Mouse (Mus musculus) frontal cortex, adult 2 months (tissue): Measurements from ENCODE around the gene Akap6. TPM values are rescaled to one million over a fixed set of nuclear protein-coding genes. Genes with fewer than 3 reads are reported as not detected.

ENCODE experiments used
- DNase-seq, 2 experiments: peaks; one replicate each; pipeline ENCODE4 v3.0.0; 2022; ENCODE audit warnings: low spot score in 1 of 2; ENCODE audit errors: extremely low spot score in 1 of 2
- polyA plus RNA-seq: library from polyadenylated mRNA; depleted of rRNA; stranded (reverse); fragments of >200 nt; gene quantifications from 2 replicates; pipeline ENCODE4 v1.2.3, GENCODE M21; 2012

Akap6 gene
- polyA plus RNA-seq, 1 experiment, result 31.2 TPM

DNA sequence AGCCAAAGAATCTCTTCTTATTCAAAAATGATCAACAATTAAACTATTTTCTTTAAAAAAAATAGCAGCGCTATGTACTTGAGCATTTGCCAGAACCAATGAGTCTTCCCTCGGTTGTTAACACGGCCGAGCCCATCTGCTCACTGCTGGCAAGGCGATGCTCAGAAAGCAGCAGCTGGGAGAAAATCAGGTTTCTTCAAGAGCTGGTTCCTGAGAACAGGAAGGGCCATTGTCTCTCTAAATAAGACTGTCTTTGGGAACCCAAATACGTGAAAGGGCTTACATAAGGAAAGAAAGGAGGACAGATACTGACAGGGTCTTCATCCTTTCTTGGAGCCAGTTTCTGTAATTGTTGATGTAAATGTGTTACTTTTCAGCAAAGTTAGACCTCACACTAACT, 75.2 kb downstream of the Akap6 start:
- DNase-seq, result peak in 1 of 2 experiments; percentile 62

DNA sequence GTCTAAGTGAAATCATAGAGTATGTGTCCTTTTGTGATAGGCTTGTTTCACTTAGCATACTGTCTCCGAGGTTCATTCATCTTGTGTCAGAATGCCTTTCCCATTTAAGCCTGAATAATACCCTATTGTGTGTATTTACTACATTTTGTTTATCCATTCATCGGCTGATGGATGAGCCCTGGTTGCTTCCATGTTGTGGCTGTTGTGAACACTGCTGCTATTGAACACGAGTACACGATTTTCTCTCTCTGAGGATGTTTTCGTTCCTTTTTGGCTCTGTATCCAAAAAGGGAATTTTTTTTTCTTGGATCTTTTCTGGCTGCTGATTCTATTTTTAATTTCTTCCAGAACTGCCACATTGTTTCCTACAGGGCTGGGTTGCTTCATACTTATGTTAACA, 81.0 kb downstream of the Akap6 start:
- no peak for DNase-seq

DNA sequence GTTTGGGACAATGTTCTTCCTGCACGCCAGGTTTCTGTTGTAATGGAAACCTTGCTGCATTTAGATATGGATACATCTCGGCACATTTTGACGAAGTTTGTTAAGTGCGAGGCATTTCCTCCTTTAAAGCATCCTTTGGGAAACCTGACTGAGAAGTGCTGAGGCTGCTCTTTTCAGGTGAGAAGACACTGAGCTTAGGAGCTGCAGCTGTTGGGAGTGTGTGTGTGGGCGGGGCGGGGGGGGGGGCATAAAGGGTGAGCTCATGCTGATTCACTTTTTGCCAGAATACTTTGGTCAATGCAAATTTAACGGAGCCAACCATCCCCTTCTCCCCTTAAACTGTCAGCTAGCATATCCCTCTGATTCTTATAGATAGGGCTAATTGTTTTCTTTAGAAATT, 81.9 kb downstream of the Akap6 start:
- no peak for DNase-seq

DNA sequence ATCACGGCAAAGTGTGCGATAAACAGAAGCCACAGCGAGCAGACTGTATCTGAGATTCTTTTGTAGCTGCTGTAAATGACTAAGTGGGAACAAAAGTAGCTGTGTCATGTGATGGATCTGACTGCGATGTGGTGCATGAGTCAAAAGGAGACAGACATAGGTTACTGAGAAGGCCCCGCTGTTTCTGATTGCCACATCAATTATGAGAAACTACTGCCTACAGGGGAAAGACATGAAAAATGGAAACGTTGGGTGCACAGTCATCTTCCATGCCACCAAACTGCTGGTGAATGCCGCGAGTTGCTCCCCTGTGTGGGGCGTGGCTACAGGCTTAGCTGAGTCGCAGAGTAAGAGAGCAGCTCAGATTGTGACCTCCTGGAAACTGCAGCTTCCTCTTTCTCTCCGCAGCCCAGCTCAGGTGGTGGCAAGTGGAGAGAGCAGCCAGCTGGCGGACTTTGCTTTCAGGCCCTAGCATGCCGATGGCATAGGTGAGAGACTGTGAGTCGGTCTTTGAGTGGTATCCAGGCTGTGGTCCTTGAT, 83.8 kb downstream of the Akap6 start:
- DNase-seq, result peak in 1 of 2 experiments; percentile 56

DNA sequence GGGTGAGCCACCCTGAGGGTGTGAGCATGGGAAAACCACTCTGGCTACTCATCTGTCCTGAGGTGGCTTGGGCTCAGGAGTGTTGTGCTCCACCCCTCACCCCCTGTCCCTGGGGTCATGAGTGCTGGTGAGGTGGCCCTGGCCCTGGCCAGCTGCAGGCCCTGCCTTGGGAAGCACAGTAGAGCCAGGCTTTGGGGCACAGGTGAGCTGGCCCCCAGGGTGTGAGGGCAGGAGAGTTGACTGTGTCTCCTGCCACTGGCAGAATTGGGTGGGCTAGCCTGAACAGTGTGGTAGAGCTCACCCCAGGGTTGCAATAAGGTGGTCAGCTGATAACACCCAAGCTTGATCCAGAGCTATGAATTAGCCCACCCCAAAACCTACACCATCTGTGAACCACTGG, 86.0 kb downstream of the Akap6 start:
- no peak for DNase-seq

DNA sequence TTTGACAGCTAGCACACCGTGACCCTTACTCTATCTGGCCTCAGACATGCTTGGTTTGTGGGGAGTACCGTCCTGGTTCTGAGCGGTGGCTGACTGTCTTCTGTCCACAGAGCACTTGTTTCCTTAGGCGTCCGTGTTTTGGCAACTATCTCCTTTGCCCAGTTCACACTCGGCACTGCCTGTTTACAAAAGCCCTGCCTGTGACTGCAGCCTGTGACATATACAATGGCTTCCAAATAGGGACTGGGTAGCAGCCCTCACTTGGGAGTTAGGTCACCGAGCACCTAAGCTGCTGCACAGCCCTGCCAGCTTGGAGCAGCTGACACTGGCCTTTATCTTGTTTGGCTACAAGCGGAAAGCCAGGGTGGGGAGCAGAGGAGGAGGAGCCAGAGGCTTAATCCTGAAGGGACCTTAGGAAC, 91.2 kb downstream of the Akap6 start:
- DNase-seq, result no peak

DNA sequence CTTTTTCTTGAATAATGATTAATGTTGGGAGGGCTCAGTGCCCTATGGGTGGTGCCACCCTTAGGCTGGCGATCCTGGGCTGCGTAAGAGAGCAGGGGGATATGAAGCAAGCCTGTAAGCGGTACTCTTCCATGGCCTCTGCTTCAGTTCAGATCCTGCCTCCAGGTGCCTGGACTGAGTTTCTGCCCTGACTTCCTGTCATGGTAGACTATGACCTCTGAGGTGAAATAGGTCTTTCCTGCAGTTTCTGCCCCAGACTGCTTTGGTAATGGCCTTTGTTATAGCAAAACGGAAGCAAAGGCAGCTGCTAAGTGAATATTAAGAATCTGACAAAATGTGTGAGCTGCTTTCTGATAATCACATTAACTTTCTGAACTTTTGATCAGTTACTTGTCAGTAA, 94.9 kb downstream of the Akap6 start:
- no peak for DNase-seq

DNA sequence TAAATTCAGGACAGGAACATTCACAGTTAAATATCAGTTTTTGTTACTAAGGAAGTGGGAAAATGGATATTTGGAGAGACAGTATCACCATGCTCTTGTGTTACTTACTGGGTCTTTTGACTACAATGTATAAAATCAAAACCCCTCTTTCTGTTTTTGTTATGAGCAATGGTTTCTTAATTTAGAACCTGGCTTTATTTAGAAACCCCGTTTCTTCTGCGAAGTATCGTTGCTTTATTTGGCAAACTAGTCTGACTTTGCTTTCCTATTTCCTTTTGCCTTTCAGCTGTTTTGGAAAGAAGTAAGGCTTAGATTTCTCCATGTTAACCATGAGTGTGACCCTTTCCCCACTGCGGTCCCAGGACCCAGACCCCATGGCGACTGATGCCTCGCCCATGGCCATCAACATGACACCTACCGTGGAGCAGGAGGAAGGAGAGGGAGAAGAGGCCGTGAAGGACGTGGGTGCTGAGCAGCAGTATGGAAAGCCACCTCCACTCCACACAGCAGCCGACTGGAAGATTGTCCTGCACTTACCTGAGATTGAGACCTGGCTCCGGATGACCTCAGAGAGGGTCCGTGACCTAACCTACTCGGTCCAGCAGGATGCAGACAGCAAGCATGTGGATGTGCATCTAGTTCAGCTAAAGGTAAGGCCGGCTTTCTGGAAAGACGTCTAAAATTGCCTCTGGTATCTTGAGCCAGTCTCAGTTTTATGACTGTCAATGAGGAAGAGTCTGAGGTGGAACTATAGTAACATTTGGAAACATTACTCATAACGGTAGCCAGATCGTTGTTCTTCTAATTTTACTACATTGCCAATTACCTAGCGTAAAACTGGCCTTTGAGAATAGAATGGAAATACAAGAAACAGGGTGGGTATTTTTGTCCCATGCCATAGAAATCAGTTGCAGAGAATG, 96.6 kb downstream of the Akap6 start:
- DNase-seq, result no peak

DNA sequence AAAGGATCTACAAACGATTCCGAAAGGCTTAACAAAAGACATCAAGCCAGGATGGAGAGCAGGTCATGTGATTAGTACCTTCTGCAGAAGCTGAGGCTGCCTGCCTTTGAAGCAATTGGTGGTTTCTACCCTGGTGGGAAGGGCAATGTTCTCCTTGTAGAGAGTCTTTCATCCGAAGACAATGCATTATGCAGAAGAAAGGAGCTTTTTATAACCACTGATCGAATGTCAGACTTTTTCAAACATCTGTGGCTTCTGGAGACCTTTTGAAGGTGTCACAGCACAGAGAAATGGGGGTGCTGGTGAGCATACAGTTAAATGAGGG, 97.2 kb downstream of the Akap6 start:
- DNase-seq, result no peak

DNA sequence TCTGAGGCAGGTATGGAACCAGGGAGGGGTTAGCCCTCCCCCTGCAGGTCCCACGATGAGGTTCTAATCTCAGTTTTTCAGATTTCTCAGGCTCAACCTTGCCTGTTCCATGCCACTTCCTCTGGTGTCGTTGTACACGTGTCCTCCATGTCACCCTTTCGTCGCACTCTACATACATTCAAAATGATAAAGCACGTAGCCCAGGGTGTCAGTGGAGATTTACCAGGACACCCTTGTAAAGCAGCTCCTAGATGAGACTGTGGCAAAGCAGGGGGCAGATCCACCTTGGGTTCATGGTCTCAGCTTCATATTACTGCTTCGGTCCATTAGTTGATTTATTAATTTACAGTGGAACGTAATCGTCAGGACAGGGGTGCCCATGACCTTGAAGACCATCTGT, 100.5 kb downstream of the Akap6 start:
- no peak for DNase-seq

DNA sequence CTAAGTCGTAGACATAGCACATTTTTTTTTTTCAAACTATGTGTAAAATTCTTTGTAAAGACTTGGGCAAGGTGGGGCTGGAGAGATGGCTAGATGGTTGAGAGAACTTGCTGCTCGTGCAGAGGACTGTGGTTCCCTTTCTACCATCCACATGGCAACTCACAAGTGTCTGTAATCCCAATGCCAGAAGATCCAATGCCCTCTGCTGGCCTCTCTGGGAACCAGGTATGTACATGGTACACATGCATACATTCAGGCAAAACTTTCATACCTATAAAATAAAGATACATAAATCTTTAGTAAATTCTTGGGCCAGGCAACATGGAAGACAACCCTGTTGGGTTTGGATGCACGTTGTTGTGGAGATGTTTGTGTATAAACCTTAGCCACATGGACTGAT, 107.1 kb downstream of the Akap6 start:
- no peak for DNase-seq

DNA sequence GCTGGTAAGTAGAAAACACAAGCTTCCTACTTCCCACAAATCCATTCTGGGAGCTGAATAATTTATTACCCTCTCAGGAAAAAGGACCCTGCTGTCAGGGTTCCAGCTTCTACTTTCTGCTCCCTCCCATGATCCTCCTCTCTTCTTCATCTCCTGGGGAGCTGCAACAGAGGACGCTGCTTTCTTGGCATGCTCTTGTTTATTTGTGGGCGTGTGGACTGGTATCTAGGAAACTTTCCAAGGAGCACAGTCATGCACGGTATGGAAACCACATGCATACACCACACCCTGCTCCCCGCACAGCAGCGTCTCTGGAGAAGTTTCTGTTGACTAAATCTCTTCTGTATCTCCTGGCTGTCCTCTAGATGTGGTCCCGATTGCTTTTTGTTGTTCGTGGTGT, 119.4 kb downstream of the Akap6 start:
- DNase-seq, result peak; percentile 63 to 81

DNA sequence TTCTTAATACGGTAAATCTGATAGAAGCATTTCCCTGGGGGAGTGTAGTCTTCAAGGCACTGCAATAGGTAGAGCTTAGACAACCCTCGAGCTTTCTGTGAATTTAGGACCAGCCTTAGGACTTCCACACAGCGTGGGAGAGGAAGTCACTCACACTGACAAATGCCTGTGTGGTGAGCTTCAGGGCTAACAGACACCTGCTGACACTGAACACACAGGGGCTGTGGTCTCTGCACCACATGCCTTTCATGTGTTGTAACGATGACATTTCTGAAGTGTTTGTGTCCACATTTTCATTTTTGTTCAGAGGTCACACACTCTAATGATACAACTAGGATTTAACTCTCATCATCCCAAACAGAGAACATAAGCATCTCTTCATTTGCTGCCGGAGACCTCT, 125.6 kb downstream of the Akap6 start:
- no peak for DNase-seq

DNA sequence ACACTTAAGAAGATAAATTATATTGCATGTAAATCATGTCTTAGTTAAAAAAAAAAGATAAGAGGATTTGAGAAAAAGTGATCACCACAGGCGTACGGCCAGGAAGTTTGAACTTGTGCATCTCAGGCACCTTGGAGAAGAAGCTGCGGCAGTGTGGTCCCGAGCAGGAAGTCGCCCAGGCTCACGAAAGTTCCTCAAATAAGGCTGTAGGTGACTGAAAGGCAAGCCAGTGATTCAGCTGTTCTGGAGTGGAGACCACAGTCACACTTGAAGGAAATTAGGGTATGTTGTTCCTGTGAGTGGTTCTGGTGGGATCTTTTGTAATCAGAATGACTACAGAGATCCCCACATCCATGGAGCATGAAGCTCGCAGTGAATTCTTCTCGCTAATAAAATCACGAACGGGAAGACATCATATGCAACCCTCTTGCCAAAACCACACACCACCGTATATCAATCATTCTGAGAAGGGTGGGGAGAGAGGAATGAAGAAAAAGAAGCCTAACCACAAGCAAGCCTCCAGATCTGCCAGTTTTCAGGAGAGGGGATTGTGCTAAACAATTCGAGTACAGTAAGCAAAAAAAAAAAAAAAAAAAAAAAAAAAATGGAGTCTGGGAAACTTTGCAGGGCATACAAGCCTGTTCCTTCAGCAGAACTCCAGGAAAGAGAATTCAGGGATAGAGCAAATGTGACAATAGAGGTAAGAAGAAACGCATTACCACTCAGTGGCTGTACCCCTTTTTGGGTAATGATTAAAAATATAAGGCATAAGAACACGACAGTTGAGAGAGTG, 130.0 kb downstream of the Akap6 start:
- no peak for DNase-seq

DNA sequence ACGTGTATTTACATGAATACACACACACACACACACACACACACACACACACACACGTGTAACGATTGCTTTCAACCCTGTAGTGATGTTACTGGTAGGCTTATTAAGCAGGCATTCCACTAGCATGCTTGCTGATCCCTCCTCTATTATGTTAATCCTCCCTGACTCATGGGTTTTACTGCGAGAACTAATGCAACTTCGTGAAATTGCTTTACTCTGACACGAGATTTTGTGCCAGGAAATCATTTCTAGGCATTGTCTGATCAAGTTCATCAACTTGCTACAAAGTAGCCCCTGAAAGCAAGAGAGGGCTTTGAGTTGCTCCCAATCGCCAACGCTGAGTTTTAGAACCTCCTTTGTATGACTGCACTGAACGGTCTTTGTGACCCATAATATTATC, 132.6 kb downstream of the Akap6 start:
- DNase-seq, result no peak

DNA sequence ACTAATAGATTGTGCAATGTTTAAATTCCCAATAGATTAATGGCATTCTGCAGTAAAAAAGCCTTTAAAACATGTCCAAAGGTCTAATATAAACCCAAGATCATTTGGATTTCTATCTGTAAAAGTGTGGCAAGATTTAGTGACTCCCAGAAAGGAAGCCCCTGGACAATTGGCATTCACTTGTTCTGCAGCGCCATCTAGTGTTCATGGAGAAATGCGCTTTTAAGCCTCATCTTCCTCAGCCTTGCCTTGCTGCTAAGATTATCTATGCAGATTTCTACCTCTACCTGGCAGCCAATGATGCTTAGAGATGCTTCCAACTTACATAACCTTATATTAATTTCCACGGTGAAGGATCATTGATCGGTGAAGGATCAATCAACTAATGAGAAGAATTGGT, 133.0 kb downstream of the Akap6 start:
- peak; percentile 54 to 93 for DNase-seq

DNA sequence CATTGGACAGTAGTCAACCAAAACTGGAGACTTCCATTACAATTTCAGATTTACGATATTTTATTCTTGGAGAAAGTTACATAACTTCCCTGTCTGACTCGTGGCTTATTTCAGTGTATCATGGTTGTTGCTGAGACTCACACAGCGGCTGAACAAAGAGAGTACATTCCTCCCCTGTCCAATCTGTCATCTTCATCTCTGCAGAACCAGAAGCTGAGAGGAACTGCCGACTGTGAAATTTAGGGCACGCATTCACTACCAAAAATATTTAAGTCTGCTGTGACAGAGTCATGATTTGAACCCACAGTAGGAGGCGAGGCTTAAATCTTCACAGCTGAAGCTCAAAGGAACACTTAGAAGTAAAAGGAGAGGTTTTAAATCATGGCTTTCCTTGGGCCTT, 134.0 kb downstream of the Akap6 start:
- DNase-seq, result peak; percentile 78 to 80

DNA sequence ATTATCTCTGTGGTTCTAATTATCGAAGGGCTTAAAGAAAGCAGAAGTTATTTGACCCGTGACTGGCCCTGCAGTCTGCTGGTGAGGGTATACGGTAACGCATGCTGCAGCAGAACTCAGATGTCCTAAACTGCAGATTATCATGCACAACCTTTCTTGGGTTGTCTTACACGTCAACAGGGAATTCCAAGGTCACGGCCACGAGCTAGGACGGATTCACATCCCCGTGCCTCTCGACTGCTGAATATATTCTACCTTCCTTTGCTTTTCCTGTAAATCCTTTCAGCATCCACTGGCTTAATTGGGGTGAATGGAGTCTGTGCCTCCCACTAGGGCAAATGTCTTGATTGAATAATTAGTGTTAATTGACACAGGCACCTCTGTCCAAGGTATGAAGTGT, 134.9 kb downstream of the Akap6 start:
- DNase-seq, result no peak

DNA sequence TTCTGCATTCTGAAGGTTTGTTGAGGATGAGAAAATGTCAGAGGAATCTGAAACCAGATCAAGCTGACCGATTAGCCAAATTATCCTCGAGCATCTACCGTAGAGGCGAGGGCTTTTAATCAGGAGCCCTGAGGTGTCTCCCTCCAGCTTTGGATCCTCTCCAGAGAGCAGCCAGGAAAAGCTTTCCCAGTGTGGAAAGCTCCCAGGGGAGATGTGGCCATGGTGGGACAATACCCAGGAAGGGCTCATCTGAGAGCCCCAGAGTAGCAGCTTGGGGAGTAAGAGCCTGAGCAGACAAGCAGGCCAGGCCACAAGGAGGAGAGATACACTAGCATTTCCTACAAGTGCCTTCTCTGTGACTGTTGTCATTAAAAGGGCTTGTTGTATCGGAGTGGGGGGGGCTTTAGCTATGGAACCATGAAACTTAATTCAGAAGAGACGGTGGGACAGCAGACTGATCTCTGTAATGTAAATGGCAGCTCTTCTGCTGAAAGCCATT, 135.6 kb downstream of the Akap6 start:
- no peak for DNase-seq

DNA sequence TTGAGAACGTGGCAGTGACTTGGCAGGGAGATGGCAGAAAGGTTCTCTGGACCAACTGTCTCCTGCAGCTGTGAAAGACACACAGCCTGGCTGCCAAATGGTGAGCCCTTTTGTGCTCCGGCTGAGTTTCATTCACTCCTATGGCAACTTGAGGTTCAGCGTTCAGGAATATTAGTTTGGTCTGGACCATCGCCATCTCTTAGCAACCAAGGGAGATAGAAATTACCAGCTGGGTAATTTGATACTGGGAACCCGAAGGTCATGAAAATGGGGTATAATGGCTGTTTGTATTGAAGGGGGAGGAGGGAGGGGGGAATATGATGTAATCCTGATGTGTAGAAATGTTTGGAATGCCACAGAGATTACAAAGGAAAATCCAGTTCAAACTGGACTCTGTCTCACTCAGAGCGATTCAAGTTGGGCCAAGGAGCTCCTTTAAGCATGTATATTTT, 136.1 kb downstream of the Akap6 start:
- DNase-seq, result no peak

DNA sequence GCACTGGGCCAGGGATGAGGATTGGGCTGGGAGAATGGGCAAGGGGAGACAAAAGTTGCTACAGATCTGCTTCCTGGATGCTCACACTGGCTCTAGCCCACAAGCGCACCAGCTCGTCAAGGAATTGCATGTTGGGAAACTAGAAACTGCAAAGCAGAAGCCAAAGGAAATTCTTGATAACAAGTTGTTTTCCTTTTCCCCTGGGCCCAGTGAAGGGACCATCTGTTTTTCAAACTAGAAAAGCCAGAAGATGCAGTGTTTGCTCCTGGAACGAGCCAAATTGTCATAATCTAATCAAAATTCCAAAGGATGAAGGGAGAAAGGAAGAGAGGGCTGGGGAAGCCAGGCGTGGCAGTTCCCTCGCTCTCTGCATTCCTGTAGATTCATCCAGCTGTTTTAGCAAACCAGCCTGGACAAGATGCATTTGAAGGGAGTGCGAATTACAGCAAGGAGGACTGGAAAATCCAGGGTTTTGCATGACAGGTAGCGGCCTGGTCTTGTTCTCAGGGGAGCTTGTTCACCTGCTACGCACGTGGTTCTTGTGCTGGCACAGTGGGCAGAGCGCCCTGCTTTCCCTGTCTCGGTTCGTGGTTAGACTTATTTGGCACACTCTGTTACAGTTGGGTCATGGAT, 136.8 kb downstream of the Akap6 start:
- DNase-seq, result no peak
